Mouse (Mus musculus) adrenal gland, postnatal 4 days (tissue): Measurements from ENCODE around the gene Rab8a. TPM values are rescaled to one million over a fixed set of nuclear protein-coding genes. Genes with fewer than 3 reads are reported as not detected.
A peak's percentile ranks its signal among the peaks of the same experiment; 100 is the strongest.
"Not testable (repeated sequence)": the region's sequence is repeated elsewhere in the genome, so short reads cannot be mapped to it uniquely, and the experiment has no call there.

ENCODE experiments used
- DNase-seq, 2 experiments: peaks; one replicate each; pipeline ENCODE4 v3.0.0; 2021 to 2022; ENCODE audit warnings: low spot score in 2 of 2, mixed read lengths in 2 of 2
- long read RNA-seq, 2 experiments: library from polyadenylated mRNA; stranded (forward); transcript quantifications; one replicate each; pipeline ENCODE4 v2.0.0; 2021
- total RNA-seq, 2 experiments: library from RNA; stranded (reverse); gene quantifications; 2 replicates each; pipeline ENCODE4 v1.2.3; 2021

Rab8a gene
- total RNA-seq, result 10 to 100 TPM; 64.1 to 67.7 TPM
- long read RNA-seq, experiment 1, full-length matches to known transcripts, result 85 of 102 reads
- long read RNA-seq, experiment 1, partial matches to known transcripts, result 13 of 102 reads
- long read RNA-seq, experiment 1, other reads (novel, unspliced or antisense), result 4 of 102 reads
- long read RNA-seq, experiment 2, full-length matches to known transcripts, result 149 of 164 reads
- long read RNA-seq, experiment 2, partial matches to known transcripts, result 11 of 164 reads
- long read RNA-seq, experiment 2, other reads (novel, unspliced or antisense), result 4 of 164 reads

DNA sequence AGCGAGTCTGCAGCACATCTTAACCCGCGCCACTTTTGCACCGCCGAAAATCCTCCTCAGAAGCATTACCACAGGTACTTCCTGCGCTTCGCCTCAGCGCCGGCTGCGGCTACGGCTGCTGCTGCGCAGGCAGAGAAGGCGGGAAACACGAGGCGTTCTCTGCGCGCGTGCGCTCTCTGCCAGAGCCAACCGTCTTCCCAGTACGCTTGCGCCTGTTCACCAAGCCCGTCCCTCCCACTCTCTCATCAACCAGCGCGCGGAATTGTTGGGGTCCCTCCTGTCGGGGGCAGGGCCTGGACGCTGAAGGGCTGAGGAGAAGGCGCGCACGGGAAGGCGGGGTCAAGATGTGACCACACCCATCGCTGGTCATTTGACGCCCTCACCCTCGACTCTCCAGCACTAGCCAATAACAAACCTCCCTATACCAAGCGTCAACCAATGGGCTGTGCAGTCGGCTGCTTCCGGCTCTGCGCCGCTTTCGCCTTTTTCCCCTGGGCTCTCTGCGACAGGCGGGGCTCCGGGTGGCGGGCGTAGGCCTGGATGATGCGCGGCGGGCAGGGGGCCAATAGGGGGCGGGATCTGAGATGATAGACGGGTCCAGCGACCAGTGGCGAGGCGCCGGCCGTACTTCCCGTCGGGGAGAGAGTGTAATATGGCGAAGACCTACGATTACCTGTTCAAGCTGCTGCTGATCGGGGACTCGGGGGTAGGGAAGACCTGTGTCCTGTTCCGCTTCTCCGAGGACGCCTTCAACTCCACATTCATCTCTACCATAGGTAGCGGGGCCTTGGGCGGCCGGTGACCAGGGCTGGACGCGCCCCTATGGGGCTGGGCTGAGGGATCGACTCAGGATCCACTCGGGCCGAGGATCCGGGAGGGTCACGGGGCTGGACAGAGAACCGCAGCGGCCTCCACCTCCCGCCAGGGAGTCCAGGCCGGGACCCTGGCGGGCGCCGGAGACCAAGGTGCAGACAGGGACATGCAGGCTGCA is at the start of gene Rab8a:
TSS of gene Rab8a (plus strand) at position 494 of the 991 bp plus-strand sequence.
- DNase-seq, result peak; percentile 99 to 100

DNA sequence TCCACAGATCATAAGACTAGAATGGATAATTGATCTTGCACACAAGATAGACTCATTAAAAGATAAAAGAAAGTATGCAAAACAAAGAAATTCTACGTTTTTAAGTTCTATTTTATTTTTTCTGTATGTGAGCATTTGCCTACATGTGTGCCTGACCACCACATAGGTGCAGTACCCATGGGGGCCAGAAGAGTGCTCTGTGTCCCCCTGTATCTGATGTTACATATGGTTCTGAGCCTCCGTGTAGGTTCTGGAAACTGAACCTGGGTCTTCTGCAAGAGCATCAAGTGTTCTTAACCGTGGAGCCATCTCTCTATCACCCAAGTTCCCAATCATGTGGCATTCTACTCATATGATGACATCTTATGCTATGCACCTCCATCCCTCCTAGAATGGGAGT is 48.5 kb upstream of the Rab8a start:
- no peak for DNase-seq

DNA sequence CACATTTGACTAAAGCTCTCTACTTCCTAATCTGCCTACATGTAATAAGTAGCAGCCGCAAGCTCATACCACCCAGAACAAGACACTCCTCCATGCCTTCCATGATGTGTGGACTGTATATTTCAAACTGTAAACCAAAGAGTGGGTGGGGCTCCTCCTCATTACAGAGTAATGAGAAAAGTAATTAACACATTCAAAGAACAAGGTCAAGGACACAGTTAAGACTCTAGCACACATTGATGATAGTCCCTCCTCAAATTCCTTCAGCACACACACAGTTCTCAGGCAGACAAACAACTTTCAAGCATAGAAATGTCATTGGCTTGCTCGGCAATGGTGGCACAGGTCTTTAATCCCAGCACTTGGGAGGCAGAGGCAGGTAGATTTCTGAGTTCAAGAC is 45.8 kb upstream of the Rab8a start:
- DNase-seq, result no peak

DNA sequence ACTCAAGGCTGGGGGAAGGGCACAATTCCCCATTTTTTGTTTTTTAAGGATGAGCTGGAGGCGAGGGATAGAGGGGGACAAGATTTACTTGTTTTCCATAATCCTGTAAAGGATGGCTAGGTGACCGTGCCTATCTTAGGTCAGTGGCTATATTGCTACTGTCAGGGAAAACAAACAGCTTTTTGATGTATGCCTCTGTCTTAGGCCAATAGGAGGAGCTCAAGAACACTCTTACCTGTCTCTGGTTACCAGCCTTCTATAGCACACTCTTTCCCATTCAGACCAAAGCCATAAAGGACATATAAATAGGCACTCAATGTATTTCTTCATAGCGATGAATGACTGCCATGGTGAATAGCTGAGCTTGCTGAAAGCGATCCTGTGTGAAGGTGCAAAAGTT is 42.4 kb upstream of the Rab8a start:
- DNase-seq, result no peak

DNA sequence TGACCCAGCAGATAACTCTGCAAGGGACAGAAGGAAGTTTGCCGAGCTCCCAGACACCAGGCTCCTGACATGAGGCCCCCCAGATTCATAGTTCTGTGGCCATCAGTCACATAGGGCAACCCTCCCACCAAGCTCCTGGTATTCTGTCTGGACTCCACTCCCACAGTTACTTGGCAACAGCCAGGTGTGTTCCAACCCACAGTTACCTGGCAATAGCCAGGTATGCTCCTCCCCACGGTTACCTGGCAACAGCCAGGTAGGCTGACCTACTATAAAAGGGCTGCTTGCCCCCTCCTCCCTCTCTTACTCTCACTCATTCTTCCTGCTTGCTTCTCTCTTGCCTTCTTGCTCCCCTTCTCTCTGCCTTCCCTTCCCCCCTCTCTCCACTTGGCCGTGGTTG is 39.5 kb upstream of the Rab8a start:
- DNase-seq, result not testable (repeated sequence)

DNA sequence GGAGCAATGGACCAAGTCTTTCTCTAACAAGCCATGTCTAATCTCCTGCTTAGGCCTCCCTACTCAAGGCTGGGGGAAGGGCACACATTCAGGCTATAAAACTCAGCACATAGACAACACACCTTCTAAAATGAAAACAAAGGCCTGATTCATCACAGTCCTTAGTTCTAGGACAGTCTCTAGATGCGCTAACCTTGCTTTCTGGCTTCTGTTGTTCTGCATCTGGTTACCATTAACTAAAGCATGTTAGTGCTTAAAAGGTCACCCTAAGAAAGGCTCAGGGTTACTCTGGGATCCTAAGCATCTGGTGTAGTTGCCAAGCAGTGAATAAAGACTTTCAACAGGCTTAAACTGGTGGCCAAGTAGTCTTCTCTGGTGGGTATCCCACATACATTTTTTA is 39.0 kb upstream of the Rab8a start:
- DNase-seq, result no peak

DNA sequence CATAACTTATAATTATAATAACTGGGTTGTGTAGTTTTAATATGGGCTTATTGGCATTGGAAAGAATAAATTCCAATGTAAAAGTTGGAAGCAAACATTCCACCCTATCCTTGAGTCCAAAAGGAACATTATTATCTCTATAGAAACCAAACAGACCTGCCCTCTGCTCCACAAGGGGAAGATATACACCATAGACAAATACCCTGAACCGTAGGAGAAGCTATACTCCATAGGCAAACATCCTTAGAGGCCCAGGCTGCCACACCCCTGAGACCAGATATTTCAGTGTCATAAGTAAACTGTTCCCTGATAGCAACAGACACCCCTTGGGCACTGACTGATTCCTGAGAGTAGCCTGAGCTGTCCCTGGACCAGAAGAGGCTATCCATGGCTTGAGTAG is 33.2 kb upstream of the Rab8a start:
- DNase-seq, result no peak

DNA sequence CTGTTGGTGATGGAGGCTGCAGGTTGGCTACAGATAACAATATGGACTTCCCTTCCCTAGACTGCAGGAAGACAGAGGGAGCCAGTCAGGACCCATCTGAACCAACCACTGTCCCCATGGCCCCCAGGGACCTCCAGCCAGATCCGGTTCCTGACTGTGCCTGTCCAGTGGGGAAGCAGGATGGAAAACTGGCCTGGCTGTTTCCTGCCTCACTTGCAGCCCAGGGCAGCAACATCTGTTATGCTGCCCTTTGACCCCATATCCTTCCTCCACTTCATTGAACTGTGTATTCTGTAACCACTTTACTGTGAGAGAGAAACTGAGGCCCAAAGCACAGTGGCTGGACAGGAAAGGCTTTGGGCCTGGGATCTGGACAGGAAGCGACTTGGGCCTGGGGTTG is 29.7 kb upstream of the Rab8a start:
- no peak for DNase-seq

DNA sequence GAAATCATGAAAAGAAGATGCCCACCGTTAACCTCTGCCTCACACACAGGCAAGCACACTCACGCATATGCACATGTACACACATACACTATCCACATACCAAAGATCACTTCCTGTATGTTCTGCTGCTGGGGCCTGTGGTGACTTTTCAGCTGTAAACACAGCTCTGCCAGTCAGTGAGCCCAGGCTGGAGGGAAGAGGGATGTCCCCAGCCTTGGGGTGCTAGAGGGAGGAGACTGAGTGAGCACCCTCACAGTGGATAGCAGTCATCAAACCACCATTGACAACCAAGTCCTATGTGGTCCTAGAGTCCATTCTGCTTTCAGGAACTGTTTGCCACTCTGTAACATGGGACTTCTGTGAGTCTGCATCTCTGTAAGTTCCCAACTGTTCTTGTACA is 29.1 kb upstream of the Rab8a start:
- no peak for DNase-seq

DNA sequence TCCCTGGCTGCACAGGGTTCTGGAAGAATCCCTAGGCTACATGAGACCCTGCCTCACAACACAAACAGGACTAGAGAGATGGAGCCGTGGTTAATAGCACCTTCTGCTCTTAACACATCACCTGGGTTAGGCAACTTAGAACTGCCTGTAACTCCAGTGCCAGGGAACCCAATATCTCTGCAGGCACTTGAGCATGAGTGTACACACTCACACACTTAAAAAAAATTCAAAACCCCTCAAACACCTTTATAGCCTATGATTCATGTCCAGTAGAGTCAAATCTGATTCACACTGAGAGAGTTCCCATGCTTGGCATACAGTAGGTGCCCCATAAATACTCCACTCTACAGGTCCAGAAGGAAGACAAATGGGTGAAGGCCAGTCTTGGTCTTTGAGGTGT is 28.6 kb upstream of the Rab8a start:
- no peak for DNase-seq

DNA sequence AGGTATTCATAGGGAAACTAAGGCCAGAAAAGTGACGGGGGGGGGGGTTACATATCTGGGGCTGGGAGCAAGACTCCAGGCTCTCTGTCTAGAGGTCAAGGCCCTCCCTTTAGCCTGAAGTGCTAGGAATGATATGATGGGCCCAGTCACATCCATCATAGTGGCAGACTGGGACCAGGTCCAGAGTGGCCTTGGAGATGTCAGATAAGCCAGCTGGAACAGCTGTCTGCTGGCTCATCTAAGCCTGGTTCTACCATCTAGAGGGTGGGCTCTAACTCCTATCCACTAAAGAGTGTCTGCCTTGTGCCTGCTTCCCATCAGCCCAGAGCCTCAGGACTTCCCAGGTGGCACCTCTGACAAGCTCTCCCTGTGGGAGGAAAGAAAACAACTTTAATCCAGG is 28.1 kb upstream of the Rab8a start:
- DNase-seq, result peak in 1 of 2 experiments; percentile 47

DNA sequence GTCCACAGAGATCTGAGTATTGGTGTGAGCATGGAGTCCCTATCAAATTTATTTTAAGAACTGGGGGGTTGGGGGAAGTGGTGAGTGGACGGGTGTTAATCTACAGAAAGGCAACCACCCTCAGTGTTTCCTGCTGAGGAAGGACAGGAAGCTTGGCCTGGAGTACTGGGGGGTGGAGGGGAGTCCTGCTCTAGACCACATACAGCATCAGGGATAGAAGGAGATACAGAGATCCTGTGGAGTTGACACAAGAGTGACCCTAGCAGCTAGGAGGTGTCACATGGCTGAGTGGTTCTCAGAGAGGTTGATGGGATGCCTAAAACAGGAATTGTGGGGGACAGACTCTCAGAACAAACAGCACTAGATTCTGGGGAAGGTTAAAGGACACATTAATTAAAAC is 27.5 kb upstream of the Rab8a start:
- DNase-seq, result no peak

DNA sequence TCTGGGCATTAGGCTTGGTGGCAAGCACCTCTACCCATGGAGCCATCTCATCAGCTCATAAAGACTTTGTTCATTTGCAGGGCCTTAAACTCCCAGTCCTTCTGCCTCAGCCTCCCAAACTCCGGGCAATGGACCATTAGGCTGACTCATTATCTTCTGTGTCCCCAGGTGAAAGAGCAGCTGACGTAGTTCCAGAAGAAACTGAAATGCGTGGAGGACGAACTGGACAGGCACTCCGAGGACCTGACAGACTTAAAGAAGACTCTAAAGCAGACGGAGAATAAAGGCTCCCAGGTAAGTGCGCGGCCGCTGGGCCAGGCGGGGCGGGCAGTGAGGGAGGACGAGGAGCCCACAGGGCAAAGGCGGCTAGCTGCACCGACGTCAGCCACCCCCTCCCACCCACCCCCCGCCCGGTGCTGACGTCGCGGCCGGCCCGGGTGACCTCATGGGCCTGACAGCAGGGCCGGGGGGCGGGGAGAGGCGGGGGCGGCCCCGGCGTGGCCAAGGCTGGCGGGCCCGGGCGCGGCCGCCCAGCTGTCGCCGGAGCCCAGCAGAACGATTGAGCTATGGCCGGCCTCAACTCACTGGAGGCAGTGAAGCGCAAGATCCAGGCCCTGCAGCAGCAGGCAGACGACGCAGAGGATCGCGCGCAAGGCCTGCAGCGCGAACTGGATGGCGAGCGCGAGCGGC is 26.1 kb upstream of the Rab8a start, which contains the start of gene Tpm4:
TSS of gene Tpm4 (plus strand) at position 220 of the 690 bp plus-strand sequence.
- DNase-seq, result peak; percentile 32 to 45

DNA sequence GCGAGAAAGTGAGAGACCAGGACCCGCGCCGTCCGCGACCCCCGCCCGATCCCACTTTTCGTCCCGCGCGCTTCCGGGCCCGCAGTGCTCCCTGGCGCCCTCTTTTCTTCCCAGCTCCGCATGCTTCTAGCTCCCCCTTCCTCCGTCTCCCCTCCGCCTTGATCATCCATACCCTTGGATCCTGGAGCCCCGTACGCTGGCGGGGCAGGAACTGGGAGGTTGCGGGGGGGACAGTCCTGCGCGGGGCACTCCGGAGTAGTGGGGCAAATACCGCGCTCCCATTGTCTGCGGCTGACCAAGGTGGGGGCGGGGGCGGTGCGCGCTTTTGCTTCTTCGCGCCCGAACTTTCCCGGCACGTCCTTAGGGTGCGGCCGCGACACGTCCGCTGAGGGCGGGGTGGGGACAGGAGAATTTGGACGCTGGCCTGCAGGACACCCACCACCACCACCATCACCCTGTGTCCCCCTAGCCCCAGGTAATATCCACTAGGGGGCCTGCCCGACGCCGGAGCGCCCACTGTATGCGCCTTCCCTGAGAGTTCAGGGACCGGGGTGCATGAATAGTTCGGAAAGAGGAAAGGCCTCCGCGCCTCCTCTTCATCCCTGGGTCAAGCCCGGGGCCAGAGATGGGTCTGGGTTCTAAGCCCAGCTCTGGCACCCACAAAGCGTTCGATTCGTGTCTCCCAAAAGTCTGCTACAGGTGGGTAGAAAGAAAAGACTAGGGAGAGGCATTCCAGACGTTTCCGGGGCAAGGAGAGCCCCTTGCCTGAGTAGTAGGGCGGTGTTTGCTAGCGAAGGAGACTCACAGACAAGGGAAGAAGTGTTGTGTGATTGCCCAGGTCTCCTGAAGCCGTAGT is 25.3 kb upstream of the Rab8a start:
- DNase-seq, result no peak

DNA sequence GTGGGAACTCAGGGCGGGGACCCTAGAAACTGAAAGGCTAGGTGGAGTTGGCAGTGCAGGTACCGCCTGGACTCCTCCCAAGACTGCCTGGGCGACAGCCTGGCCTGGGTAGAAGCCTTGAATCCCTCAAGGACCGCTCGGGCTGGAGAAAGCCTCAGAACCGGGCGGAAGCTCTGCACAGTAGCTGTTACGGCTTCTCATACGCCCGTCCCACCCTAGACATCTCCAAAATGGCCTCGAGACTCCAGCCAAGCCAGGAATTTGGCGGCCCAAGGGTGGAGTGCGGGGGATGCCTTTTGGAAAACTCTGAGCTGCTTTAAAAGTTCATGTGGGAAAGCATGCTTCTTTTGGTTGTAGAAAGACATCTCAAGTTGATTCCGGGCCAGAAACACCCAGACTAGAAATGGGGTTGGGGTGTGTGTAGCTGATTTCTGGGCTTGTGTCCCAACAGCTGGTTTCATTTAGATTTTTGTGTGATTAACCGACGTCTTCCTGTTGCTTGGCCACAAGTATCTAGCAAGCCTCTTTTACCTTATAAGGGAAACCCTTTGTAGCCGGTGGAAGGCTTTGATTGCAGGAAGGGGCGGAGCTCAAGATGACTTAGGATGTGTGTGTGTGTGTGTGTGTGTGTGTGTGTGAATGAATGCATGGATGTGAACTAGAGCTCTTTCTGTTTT is 24.6 kb upstream of the Rab8a start:
- DNase-seq, result peak; percentile 18 to 30

DNA sequence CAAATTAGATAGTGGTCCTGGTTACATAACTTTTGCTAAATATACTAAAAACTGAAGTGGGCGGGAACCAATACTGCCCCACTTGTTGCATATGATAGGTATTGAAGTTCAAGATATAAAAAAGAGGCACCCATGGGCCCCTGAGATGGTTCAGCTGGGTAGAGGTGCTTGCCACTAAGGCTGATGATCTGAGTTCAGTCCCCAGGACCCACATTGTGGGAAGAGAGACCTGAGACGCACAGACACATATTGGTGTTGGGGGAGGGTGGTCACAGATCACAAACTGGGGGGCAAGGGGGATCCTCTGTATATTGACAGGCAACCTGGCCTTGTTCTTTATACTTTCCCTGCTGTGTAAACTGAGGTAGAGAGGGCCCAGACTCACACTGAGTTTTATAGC is 23.6 kb upstream of the Rab8a start:
- DNase-seq, result no peak

DNA sequence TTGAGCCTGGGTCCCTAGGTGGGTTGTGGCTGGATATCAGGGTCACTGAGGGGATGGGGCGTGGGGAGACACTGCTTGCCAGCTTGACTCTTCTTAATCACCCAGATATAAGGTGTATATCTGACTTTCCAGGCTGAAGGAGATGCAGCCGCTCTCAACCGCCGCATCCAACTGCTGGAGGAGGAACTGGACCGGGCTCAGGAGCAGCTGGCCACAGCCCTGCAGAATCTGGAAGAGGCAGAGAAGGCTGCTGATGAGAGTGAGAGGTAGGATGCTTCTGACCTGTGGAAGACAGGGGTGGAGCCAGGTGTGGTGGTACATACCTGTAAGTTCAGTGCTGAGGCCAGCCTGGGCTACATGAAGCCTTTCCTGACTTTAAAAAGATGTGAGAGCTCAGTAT is 22.5 kb upstream of the Rab8a start:
- no peak for DNase-seq

DNA sequence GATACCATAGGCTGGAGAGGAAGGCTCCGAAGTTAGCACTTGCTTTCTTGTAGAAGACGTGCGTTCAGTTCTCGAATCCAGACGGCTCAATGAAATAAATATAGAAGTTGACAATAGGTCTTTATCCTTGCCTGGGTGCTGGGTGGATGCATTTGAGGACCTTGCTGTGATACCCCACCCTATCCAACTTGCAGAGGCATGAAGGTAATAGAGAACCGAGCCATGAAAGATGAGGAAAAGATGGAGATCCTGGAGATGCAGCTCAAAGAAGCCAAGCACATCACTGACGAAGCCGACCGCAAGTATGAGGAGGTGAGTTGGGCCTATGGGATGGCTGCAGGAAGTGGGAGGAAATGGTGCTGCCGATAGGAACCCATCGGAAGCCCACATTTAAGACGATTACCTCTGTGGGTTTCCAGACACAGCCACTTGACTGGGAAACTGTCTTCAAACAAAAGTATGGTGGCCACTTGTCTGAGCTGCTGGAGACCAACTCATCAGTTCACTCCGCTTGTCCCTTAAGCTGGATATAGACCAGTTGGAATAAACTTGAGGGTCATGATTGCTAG is 17.7 kb upstream of the Rab8a start:
- no peak for DNase-seq

DNA sequence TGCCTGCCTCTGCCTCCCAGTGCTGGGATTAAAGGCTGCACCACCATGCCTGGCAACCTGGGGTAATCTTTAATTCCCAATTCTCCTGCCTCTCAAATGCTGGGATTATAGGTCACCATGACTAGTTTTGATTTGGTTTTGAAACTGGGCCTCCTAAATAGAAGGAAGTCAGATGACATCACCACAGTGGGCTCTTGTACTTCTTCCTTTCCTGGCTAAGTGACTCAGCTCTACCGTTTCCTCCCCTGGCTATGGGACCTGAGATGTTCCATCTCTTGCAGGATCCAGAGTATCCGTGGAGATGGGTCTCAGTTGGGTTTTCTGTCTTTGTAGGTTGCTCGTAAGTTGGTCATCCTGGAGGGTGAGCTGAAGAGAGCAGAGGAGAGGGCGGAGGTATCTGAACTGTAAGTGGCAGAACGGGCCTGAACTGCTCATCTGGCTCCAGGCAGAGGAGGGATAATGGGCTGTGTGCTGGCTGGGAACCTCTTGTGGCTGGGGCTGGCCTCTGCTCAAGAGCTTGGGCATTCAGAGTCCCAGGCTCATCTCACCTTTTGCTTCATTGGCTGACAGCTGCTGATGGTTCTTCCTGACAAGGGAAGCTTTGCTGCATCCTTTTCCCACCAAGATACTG is 16.5 kb upstream of the Rab8a start:
- DNase-seq, result no peak
